Mouse (Mus musculus) thymus, adult 2 months (tissue): ENCODE measurements around the gene Btbd10.

Experiments
- CTCF ChIP-seq: fragments of 200-500 bp; IDR thresholded peaks from 2 replicates; pipeline ENCODE4 v1.5.1; 2012; ENCODE audit warnings: mild to moderate bottlenecking, control low read depth, low read length, moderate library complexity, borderline replicate concordance; ENCODE audit not compliant: control insufficient read depth, poor library complexity, insufficient read depth; ENCODE audit errors: extremely low read depth
- POLR2A ChIP-seq: fragments of 200-500 bp; IDR thresholded peaks from 2 replicates; pipeline ENCODE4 v1.6.1; 2012; ENCODE audit warnings: mild to moderate bottlenecking, low read length, control low read depth, moderate library complexity; ENCODE audit not compliant: control insufficient read depth, poor library complexity, insufficient read depth; ENCODE audit errors: extremely low read depth

DNA sequence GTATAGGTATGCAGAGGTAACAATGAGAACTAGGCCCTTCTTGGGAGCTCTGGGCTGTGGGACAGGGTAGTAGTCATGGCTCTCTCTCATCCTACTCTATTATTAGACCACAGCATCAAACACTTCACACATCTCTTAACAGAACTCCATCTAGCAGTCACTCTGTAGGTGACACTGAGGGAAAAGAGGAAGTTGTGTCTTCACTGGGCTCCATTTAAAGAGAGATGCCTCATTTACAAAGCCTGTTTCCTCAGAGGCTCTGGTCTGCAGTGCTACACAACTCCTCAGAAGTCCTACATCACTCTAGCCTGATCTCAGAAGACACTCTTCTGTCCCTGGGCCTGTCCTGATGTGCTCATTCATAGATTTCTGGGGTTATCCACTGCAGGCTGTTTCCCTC lies 100.1 kb downstream of the Btbd10 start:
- TF ChIP-seq POLR2A = no peak
- no peak for TF ChIP-seq CTCF
